Mouse (Mus musculus) heart, postnatal 25 days (tissue): Measurements from ENCODE around the gene Bhmt. TPM values are rescaled to one million over a fixed set of nuclear protein-coding genes. Genes with fewer than 3 reads are reported as not detected.

Source experiments
- DNase-seq: peaks from one replicate; pipeline ENCODE4 v3.0.0; 2022; ENCODE audit warnings: low spot score
- intact Hi-C: fragments of 180-260 bp; cut with DNase I; formaldehyde crosslinking; loops from one replicate; pipeline ENCODE4 v1.15.1; 2025
- total RNA-seq, 2 experiments: library from RNA; stranded (reverse); gene quantifications; 2 replicates each; pipeline ENCODE4 v1.2.3; 2021

Bhmt gene
- total RNA-seq, result not detected

GRCm38 (mm10) chr13:93637282-93638245 is at the start of gene Bhmt:
Bhmt (minus strand) TSS chr13:93637961.
- DNase-seq, result no peak
- intact Hi-C loops, result no loop called here

- intact Hi-C loops, result no loop called here
- DNase-seq, result no peak
These were observed 49.6 kb upstream of the Bhmt start for GRCm38 (mm10) chr13:93687321-93687720.

GRCm38 (mm10) chr13:93685226-93685625 is 47.5 kb upstream of the Bhmt start:
- intact Hi-C loops, result no loop called here
- DNase-seq, result no peak

DNA sequence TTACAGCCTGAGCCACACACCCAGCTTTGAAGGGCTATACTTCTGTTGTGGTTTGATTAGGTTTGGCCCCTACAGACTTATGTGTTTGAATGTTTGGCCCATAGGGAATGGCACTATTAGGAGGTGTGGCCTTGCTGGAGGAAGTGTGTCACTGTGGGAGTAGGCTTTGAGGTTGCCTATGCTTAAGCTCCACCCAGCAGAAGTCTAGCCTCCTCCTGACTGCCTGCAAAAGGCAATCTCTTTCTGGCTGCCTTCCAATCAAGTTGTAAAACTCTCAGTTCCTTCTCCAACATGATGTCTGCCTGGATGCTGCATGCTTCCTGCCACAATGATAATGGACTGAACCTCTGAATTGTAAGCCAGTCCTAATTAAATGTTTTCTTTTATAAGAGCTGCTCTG is 45.6 kb upstream of the Bhmt start:
- no peak for DNase-seq
- intact Hi-C loops, result no loop called here

DNA sequence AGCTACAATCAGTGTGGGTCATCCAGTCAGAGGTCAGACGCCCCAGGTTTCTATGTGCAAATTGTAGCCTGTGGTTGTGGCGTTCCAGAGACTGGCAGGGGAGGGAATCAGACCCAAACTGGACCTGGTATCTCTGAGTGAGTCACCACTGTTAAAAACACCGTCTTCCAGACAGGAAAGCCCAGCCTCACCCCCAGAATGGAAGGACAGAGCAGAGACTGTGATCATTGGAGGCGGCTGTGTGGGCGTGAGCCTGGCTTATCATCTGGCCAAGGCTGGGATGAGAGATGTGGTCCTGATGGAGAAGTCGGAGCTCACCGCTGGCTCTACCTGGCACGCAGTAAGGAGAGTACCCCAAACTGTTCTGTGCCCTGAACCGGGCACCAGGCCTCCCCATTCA is 39.1 kb upstream of the Bhmt start:
- no peak for DNase-seq
- intact Hi-C loops, result no loop called here

GRCm38 (mm10) chr13:93674131-93674561 is 36.4 kb upstream of the Bhmt start, which contains the start of the genes Bhmt2 and Dmgdh:
Bhmt2 (minus strand) TSS chr13:93674302.
Dmgdh (plus strand) TSS chr13:93674433.
- intact Hi-C loops, result no loop called here

DNA sequence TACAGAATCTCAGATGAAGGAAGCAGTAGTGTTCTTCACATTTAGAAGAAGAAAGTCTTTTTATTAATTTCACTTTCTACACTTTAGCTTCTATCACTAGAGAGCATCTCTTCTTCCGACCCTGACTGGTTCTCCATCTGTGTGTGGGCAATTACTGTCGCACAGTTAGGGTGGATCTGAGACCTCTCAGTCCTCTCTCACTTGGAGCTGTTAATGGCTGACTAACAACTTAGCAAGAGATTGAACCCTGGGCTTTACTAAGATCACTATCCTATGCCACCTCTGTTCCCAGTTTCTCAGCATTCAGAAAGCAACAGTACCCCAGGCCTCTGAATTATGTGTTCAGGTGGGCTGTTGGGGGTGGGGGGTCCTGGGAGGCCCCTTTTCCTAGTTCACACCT is 35.5 kb upstream of the Bhmt start:
- intact Hi-C loops, result no loop called here

More at GRCm38 (mm10) chr13:93674131-93674561, 36.4 kb upstream of the Bhmt start, which contains the start of the genes Bhmt2 and Dmgdh:
- DNase-seq, result no peak

DNA sequence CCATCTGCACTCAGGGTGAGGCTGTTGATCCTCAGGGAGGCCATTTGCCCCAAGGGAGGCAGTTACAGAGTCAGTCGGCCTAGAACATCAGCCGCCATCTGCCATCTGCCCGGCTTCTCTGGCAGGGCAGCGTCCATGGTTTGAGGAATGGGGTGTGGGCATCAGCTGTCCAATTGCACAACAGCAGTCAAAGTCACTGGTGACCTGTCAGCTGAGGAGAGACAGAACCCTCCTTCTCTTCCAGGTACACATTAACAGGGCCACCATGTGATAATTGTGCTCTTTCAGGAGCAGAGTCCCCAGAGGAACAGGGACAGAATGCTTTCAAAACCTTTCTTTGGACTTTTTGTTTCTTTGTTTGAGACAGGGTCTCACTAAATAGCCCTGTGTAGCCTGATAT is 34.6 kb upstream of the Bhmt start:
- no peak for DNase-seq
- intact Hi-C loops, result no loop called here

More for the DNA sequence above, 35.5 kb upstream of the Bhmt start:
- DNase-seq, result no peak

- DNase-seq, result no peak
- intact Hi-C loops, result no loop called here
These were observed 29.8 kb upstream of the Bhmt start for GRCm38 (mm10) chr13:93667586-93667985.

GRCm38 (mm10) chr13:93657941-93658340 is 20.2 kb upstream of the Bhmt start:
- DNase-seq, result no peak
- intact Hi-C loops, result no loop called here

DNA sequence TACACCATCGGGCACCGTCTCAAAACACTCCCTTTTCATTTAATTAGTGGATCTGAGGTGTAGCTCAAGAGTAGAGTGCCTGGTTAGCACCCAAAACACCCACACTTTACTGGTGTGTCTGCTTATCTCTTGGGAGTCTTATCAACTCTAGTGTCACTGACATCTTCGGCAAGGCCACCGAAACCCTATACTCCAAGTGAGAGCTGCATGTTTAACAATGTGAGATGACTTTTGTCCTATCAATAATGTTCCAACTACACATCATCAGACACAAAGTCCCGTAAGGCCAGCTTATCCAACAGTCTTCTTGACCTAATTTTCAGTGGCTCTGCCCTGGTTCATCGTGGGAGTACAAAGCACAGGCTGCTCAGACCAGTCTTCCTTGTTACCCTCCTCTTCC is 15.6 kb upstream of the Bhmt start:
- DNase-seq, result no peak
- intact Hi-C loops, result no loop called here

- no peak for DNase-seq
- intact Hi-C loops, result no loop called here
These were observed 10.8 kb upstream of the Bhmt start for GRCm38 (mm10) chr13:93648387-93649130.

GRCm38 (mm10) chr13:93639636-93640035 is 1.9 kb upstream of the Bhmt start:
- DNase-seq, result no peak
- intact Hi-C loops, result no loop called here

GRCm38 (mm10) chr13:93636561-93636960 is 1.2 kb downstream of the Bhmt start:
- intact Hi-C loops, result no loop called here
- DNase-seq, result no peak

DNA sequence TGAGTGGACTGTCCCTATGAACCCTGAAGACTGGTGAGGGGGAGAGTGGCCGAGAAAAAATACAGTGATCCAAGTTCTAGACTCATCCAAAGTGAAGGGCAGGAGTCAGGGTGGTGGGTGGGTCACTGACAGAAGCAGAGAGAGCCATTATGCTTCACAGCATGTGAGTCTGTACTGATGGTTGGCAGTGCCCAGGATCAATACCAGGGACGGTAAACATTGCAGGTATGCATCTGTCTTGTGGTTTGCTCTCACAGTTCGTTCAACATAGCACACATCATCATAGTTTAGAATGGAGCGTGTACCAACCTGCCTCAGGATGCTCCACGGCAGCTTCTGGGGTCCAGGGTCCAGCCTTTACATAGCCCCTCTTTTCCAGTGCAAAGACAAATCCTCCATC is 4.8 kb downstream of the Bhmt start:
- intact Hi-C loops, result no loop called here
- no peak for DNase-seq

DNA sequence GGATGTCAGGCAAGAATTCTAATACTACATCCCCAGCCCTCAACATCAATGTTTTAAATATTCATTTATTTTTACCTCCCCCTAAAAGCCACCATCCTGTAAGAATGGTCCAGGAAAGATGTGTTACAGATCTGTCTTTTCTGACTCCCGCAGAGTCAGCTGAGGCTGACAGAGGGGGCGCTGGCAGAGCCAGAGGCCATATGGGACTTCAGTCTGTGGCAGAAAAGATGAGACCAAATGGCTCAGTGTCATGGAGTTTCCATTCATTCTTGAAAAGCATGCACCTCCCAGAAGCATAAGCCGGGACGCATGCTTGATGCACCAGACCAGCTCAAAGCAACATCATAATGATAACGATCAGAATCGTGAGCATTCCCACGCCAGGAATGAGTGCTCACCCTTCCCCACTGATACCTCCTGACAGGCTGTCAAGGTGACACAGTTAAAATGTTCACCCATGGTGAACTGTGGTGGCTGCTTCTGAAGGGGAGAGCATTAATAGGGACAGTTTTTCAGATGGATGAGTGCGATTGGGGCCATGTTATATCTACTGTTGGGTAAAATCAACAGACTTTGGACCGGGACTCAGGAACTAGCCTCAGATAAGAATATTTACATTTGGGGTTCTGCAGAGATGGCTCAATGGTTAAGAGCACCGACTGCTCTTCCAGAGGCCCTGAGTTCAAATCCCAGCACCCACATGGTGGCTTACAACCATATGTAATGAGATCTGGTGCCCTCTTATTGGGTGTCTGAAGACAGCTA is 6.6 kb downstream of the Bhmt start:
- intact Hi-C loops, result no loop called here
- DNase-seq, result no peak

DNA sequence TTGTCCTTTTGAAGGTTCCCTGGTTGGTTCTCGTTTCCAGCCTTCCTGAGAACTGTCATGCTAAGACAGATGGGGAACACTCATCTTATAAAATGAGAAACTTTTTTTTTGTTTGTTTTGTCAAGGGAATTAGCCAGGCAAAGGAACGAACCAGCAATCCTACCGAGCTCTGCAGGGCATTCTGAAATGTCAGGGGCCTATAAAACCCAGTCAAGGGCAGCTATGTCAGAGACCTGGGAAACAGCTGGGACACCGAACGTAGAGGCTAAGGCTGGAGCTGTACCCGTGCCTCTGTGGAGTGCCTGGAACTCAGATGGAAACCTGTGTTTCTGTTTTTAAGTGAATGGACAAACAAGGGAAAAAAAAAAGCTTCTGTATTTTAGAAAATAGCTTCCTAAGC is 8.9 kb downstream of the Bhmt start:
- DNase-seq, result no peak
- intact Hi-C loops, result no loop called here

DNA sequence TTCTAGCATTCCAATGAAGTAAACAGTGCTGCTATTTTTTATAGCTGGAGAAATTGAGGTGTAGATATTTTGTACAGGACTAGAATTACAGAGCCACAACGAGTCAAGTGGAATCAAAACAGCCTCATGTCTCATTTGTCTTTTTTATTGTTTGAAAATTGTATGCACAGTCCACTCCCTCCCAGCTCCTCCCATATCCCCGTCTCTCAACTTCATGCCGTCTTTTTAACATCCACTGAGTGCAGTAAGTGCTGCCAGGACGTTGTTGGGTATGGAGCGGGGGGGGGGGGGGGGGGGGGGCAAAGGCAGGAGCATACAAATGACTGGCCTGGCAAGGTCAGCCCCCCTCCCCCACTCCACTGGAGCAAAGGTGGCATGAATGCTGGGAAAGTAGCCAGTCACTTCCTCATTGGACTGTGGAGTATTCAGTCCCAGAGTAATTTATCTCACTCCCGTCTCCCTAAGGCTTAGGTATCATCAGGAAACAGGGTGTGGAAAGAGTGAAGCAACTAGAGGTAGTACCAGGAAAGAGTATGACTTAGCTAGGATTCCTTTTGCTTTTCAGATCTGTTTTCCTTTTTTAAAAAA is 23.3 kb downstream of the Bhmt start:
- no peak for DNase-seq
- intact Hi-C loops, result loop anchor here (5.0 to 10.0 kb wide), 8 partner anchors 67 to 860 kb away; partner anchors contain the start of genes Cmya5 and Jmy

DNA sequence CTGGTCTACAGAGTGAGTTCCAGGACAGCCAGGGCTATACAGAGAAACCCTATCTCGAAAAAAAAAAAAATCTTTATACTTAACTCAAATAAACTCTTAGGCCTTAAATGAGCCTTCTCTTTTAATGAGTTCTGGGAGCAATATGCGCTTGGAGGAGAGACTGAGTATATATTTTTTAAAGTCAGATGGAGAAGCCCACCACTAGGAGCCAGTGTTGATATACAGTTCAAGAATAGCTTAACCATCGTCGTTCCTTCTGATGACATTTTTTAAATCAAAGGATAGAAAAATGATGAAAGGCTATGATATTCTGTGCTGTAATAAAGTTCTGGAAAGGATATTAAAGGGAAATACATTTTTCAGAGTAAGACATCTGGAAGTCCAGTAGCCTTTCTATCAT is 24.0 kb downstream of the Bhmt start:
- intact Hi-C loops, result loop anchor here (5.0 to 10.0 kb wide), 8 partner anchors 66 to 859 kb away; partner anchors contain the start of genes Cmya5 and Jmy
- no peak for DNase-seq
